Mouse (Mus musculus): ENCODE results near the gene Tmem236. TPM values are rescaled to one million over a fixed set of nuclear protein-coding genes. Genes with fewer than 3 reads are reported as not detected.

Tmem236 gene
- total and polyA plus RNA-seq, 3 experiments, result 0.05 TPM; not detected in 2

DNA sequence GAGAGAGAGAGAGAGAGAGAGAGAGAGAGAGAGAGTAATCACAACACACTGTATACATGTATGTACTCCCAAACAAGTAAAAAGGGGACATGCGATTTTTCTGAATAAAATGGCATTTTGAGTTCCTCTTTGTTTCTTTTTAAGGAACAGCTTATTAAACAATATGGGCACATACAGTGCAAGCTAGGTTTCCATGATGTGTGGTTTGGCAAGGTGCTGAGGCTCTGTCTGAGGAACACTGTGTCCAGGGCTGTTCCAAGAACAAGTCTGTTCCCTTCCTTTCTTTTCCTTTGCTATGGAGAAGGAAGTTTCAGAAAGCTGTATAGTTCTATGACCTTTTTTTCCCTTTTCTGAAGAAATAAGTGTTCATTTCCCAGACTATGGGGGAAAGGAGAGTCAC lies 30.0 kb downstream of the Tmem236 start:
- Histone ChIP-seq H3K9me3 (replicated peaks; ENCODE audit: low read length) (no peaks in the 10 kb centered on the region), H3K4me1 (ENCODE audit: control insufficient read depth in 1 of 2, insufficient read depth in 2 of 2) (peaks cover 6 to 20% of the 10 kb centered on the region in 2 experiments), H3K79me2 (replicated peaks; ENCODE audit: control insufficient read depth, extremely low read depth, insufficient read depth, poor library complexity, severe bottlenecking) (no peaks in the 10 kb centered on the region), H3K36me3 (replicated peaks in 1 of 2; ENCODE audit: control insufficient read depth in 1 of 2, insufficient read depth in 1 of 2, low read length in 1 of 2) (no peaks in the 10 kb centered on the region), H3K9ac (ENCODE audit: insufficient read depth, low read depth) (no peak overlapping the region), H3K27me3 (replicated peaks) (no peaks in the 10 kb centered on the region), H3K4me3 (replicated peaks in 1 of 3; ENCODE audit: low read depth in 2 of 3, low read length in 2 of 3, poor library complexity in 1 of 3) (no peak overlapping the region), H3K27ac (ENCODE audit: insufficient read depth, low read depth) (no peak overlapping the region), H3K4me2 (ENCODE audit: insufficient read depth, low read depth, poor library complexity, severe bottlenecking) (no peak overlapping the region)
- dilution Hi-C loops (cut with MboI; ENCODE audit: extremely low pct_ligation_motif_present, extremely low pct_unique_long_range_greater_than_20kb, low sequenced_read_pairs) (no loop called here), in situ Hi-C loops (cut with MboI; ENCODE audit: low pct_ligation_motif_present, low pct_unique_long_range_greater_than_20kb, low sequenced_read_pairs) (no loop called here)
- DNase-seq (ENCODE audit: extremely low read depth), result no peak
- TF ChIP-seq POLR2A (IDR thresholded peaks at IDR 0.05; ENCODE audit: low read depth, low read length), result no peak
- no peak for TF ChIP-seq IRF4 (IDR thresholded peaks at IDR 0.05; ENCODE audit: low read depth, low read length)
- TF ChIP-seq MEF2A (IDR thresholded peaks at IDR 0.05; ENCODE audit: borderline replicate concordance, low read depth, low read length), result no peak
- no peak for TF ChIP-seq SIN3A (IDR thresholded peaks at IDR 0.05; ENCODE audit: low read length)
- TF ChIP-seq KAT2A (IDR thresholded peaks at IDR 0.05; ENCODE audit: insufficient replicate concordance, low read length), result no peak
- no peak for TF ChIP-seq CHD1 (IDR thresholded peaks at IDR 0.05; ENCODE audit: low read depth, low read length)
- no peak for TF ChIP-seq USF2 (conservative IDR thresholded peaks at IDR 0.05; ENCODE audit: low read depth, low read length)
- no peak for TF ChIP-seq MYC (IDR thresholded peaks at IDR 0.05; ENCODE audit: low read depth, low read length)
- no peak for TF ChIP-seq ETS1 (conservative IDR thresholded peaks at IDR 0.05; ENCODE audit: low read depth, low read length)
- no peak for TF ChIP-seq E2F4 (IDR thresholded peaks at IDR 0.05; ENCODE audit: insufficient replicate concordance, low read depth, low read length)
- no peak for TF ChIP-seq MAX (IDR thresholded peaks at IDR 0.05; ENCODE audit: low read length)
- TF ChIP-seq MXI1 (IDR thresholded peaks at IDR 0.05; ENCODE audit: low read depth, low read length), result no peak
- TF ChIP-seq JUND (conservative IDR thresholded peaks at IDR 0.05; ENCODE audit: low read depth, low read length), result no peak
- no peak for TF ChIP-seq NRF1 (IDR thresholded peaks at IDR 0.05; ENCODE audit: low read depth, low read length)
- no peak for TF ChIP-seq CTCF (conservative IDR thresholded peaks at IDR 0.05 in 1 of 2, IDR thresholded peaks at IDR 0.05 in 1 of 2; ENCODE audit: low read depth in 2 of 2, low read length in 2 of 2)
- TF ChIP-seq HCFC1 (IDR thresholded peaks at IDR 0.05; ENCODE audit: low read depth, low read length), result no peak
- no peak for TF ChIP-seq PAX5 (IDR thresholded peaks at IDR 0.05; ENCODE audit: low read length)
- no peak for TF ChIP-seq UBTF (IDR thresholded peaks at IDR 0.05; ENCODE audit: low read depth, low read length)

DNA sequence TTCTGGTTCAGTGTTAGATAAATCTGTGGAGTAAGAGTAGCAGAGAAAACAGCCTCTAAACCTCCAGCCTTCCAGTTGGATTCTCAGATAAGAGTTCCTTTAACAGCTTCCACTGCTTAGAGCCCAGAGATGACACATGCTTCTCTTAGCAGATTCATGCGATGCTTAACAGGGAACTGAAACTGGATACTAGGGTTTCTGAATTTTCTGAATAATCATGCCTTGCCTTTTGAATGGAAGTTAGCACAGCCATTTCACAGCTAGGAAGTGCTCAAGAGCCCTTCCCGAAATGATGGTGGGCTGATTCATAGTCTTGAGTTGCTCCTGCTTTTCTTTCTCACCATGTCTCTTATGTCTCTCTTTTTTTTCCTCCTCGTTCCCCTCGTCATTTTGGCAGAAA lies 32.5 kb downstream of the Tmem236 start:
- no peaks in the 10 kb centered on the region for H3K79me2 ChIP-seq (replicated peaks; ENCODE audit: control insufficient read depth, extremely low read depth, insufficient read depth, poor library complexity, severe bottlenecking)
- H3K27me3 ChIP-seq (replicated peaks), result no peaks in the 10 kb centered on the region
- no peak overlapping the region for H3K9ac ChIP-seq (ENCODE audit: insufficient read depth, low read depth)
- peak; percentile 70; the same call in 1 of the 2 replicates for TF ChIP-seq IRF4 (IDR thresholded peaks at IDR 0.05; ENCODE audit: low read depth, low read length)
- TF ChIP-seq USF2 (conservative IDR thresholded peaks at IDR 0.05; ENCODE audit: low read depth, low read length), result no peak
- TF ChIP-seq POLR2A (IDR thresholded peaks at IDR 0.05; ENCODE audit: low read depth, low read length), result no peak
- TF ChIP-seq KAT2A (IDR thresholded peaks at IDR 0.05; ENCODE audit: insufficient replicate concordance, low read length), result no peak
- peak; percentile 52; the same call in 1 of the 2 replicates for TF ChIP-seq MAX (IDR thresholded peaks at IDR 0.05; ENCODE audit: low read length)
- no peak for TF ChIP-seq CHD1 (IDR thresholded peaks at IDR 0.05; ENCODE audit: low read depth, low read length)
- TF ChIP-seq MYC (IDR thresholded peaks at IDR 0.05; ENCODE audit: low read depth, low read length), result 0 out of 2 replicates have a peak, but pooled peaks have one; percentile 50
- TF ChIP-seq JUND (conservative IDR thresholded peaks at IDR 0.05; ENCODE audit: low read depth, low read length), result no peak
- TF ChIP-seq ZKSCAN1 (IDR thresholded peaks at IDR 0.05; ENCODE audit: borderline replicate concordance, low read depth, low read length), result no peak
- peak; percentile 81 for TF ChIP-seq EP300 (IDR thresholded peaks at IDR 0.05; ENCODE audit: low read length)
- dilution Hi-C loops (cut with MboI; ENCODE audit: extremely low pct_ligation_motif_present, extremely low pct_unique_long_range_greater_than_20kb, low sequenced_read_pairs) (no loop called here), in situ Hi-C loops (cut with MboI; ENCODE audit: low pct_ligation_motif_present, low pct_unique_long_range_greater_than_20kb, low sequenced_read_pairs) (no loop called here)
- H3K4me2 ChIP-seq (ENCODE audit: insufficient read depth, low read depth, poor library complexity, severe bottlenecking), result peak overlapping the region; percentile 15; the same call in 1 of the 2 replicates
- H3K27ac ChIP-seq (ENCODE audit: insufficient read depth, low read depth), result no peak overlapping the region
- peak; percentile 50 for DNase-seq (ENCODE audit: extremely low read depth)
- peaks cover 6 to 20% of the 10 kb centered on the region in 2 experiments for H3K4me1 ChIP-seq (ENCODE audit: control insufficient read depth in 1 of 2, insufficient read depth in 2 of 2)
- no peaks in the 10 kb centered on the region for H3K36me3 ChIP-seq (replicated peaks in 1 of 2; ENCODE audit: control insufficient read depth in 1 of 2, insufficient read depth in 1 of 2, low read length in 1 of 2)
- no peaks in the 10 kb centered on the region for H3K9me3 ChIP-seq (replicated peaks; ENCODE audit: low read length)
- H3K4me3 ChIP-seq (replicated peaks in 1 of 3; ENCODE audit: low read depth in 2 of 3, low read length in 2 of 3, poor library complexity in 1 of 3), result no peak overlapping the region
